Mouse (Mus musculus) hindbrain, postnatal 0 days (tissue): ENCODE measurements around the gene Fam20a. TPM values are rescaled to one million over a fixed set of nuclear protein-coding genes. Genes with fewer than 3 reads are reported as not detected.

Experiments
- ATAC-seq: fragments of 200-750 bp; cut with Nextera tagmentation; 2 replicates; pipeline ENCODE4 v1.8.0; 2017; ENCODE audit warnings: mild to moderate bottlenecking, moderate TSS enrichment, moderate library complexity
- DNase-seq: peaks from one replicate; pipeline ENCODE4 v3.0.0-alpha.2; 2015; ENCODE audit warnings: low spot score
- H3K27ac ChIP-seq: fragments of 300-500 bp; sonication (generic); 2 replicates; pipeline ENCODE4 v1.5.1; 2014; ENCODE audit warnings: mild to moderate bottlenecking
- H3K27me3 ChIP-seq: fragments of 300-500 bp; sonication (generic); 2 replicates; pipeline ENCODE4 v1.6.1; 2014; ENCODE audit warnings: low read length, mixed read lengths; ENCODE audit not compliant: insufficient read depth
- H3K36me3 ChIP-seq: fragments of 300-500 bp; sonication (generic); 2 replicates; pipeline ENCODE4 v1.6.1; 2014; ENCODE audit warnings: low read length, mixed read lengths; ENCODE audit not compliant: insufficient read depth
- H3K4me1 ChIP-seq: fragments of 300-500 bp; sonication (generic); 2 replicates; pipeline ENCODE4 v1.6.1; 2014; ENCODE audit warnings: antibody characterized with exemption, low read length, mixed read lengths; ENCODE audit not compliant: insufficient read depth
- H3K4me2 ChIP-seq: fragments of 300-500 bp; sonication (generic); 2 replicates; pipeline ENCODE4 v1.6.1; 2014; ENCODE audit warnings: low read depth, mild to moderate bottlenecking, low read length, moderate library complexity, mixed read lengths
- H3K4me3 ChIP-seq: fragments of 300-500 bp; sonication (generic); 2 replicates; pipeline ENCODE4 v1.5.1; 2014; ENCODE audit warnings: low read length
- H3K9ac ChIP-seq: fragments of 300-500 bp; sonication (generic); replicated peaks from 2 replicates; pipeline ENCODE4 v1.6.1; 2014; ENCODE audit warnings: mild to moderate bottlenecking, low read length, moderate library complexity, mixed read lengths
- H3K9me3 ChIP-seq: fragments of 300-500 bp; sonication (generic); 2 replicates; pipeline ENCODE4 v1.6.1; 2016; ENCODE audit warnings: low read length, mixed read lengths
- CTCF ChIP-seq: IDR thresholded peaks from 2 replicates; pipeline ENCODE4 v1.5.1; 2016; ENCODE audit warnings: antibody characterized with exemption, control low read depth, low read depth
- WGBS: fragments of 180-500 bp; shearing (Covaris S2); extraction: QIAGEN DNeasy Blood & Tissue Kit; methylation state at CpG from one replicate; pipeline ENCODE4 v1.1.7; 2014; 5-methylcytosine and 5-hydroxymethylcytosine counted together
- polyA plus RNA-seq: library from polyadenylated mRNA; unstranded; fragments of >200 nt; fragmentation: Nextera tagmentation; extraction: Ambion mirVana; gene quantifications from 2 replicates; pipeline ENCODE4 v1.2.1, GENCODE M21; 2015
- total RNA-seq: library from RNA; depleted of rRNA; stranded (reverse); fragments of >200 nt; gene quantifications from 2 replicates; pipeline ENCODE4 v1.2.3, GENCODE M21; 2014

Gene Fam20a
- total and polyA plus RNA-seq, 2 experiments from 2014 or later, result 9.1 to 9.4 TPM

DNA sequence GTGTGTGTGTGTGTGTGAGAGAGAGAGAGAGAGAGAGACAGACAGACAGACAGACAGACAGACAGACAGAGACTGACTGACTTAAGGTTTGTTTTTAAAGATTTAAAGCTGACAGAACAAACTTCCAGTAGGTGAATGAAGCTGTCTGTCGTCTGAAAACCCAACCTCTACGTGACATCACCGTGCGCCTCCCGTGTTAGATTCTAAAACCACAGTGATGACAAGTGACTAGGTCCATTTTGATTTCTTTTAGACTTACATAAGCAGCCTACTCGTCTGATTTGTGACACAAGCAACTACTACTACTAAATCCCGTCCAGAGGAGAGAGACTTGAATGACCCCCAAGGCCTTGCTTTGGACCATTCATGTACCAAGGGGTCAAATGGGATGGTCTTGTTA is 48.3 kb downstream of the Fam20a start:
- H3K9me3 ChIP-seq, result no peaks in the 10 kb centered on the region
- H3K4me3 ChIP-seq, result no peak overlapping the region
- DNase-seq (no peak), ATAC-seq (no peak)
- no peak overlapping the region for H3K9ac ChIP-seq
- no peaks in the 10 kb centered on the region for H3K27me3 ChIP-seq
- no peak for TF ChIP-seq CTCF
- 92% methylated on average over 7 of the region's 7 CpGs for WGBS
- H3K4me1 ChIP-seq, result no peaks in the 10 kb centered on the region
- H3K36me3 ChIP-seq, result no peaks in the 10 kb centered on the region
- H3K27ac ChIP-seq, result no peak overlapping the region
- H3K4me2 ChIP-seq, result no peak overlapping the region

DNA sequence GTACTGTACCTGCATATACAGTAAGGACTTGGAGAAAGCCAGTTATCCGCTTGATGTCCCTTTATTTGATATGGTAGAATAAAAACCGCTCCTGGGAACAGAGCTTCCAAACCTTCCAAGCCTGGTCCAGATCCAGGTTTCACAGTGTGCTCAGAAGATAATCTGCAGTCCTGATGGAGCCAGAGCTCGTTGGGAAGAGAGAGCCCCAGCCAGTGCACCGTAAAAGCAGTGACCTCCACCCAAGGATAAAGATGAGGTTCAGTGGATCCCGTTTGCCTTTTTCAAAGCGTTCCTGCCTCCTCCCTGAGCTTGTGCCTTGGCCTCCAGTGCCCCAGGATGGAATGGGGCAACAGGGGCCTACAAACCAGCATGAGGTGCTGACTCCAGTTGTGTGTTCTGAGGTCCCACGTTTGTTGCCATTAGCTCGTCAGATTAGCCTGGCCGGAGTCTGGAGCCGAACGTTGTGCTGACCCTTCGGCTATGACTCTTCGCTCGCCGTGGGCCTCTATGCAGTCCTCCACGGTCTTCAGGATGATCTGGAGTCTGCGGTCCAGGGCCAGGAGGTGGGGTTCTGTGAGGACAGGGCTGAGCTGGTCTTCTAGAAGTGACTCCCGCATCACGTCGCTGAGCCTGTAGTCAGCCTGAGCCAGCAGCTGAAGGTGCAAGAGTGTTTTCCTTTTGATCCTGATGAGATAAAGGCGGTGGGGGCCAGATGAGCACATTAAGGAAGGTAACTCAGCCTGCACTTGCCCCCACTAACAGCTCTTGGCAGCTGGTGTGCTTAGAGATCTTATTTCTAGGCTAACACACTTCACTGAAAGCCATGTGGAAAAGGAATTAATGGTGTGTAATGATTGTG is 49.0 kb downstream of the Fam20a start:
- DNase-seq (no peak), ATAC-seq (no peak)
- H3K4me2 ChIP-seq, result no peak overlapping the region
- no peaks in the 10 kb centered on the region for H3K9me3 ChIP-seq
- no peak for TF ChIP-seq CTCF
- H3K36me3 ChIP-seq, result 0 out of 2 replicates have a peak, but pooled peaks cover 3% of the 10 kb centered on the region
- WGBS, result 73% methylated on average over 21 of the region's 21 CpGs
- no peak overlapping the region for H3K4me3 ChIP-seq
- H3K27ac ChIP-seq, result no peak overlapping the region
- no peaks in the 10 kb centered on the region for H3K27me3 ChIP-seq
- no peak overlapping the region for H3K9ac ChIP-seq
- H3K4me1 ChIP-seq, result no peaks in the 10 kb centered on the region

DNA sequence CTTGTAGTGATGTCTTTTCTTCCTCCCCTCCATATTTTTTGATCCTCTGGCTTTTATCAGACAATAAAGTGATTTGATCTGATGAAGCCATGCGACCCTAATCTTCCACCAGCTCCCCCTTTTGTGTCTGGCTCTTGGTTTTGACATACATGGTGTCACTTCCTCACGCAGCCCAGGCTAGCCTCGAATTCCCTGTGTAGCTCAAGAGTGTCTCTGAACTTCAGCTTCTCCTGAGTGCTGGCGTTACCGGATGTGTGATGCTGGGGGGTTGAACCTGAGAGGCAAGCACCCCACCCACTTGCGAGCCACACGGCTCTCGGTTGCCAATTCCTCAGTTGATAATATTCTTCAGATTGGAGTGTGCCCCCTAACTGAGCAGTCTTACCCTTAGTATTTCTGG is 49.7 kb downstream of the Fam20a start:
- Histone ChIP-seq H3K4me3 (no peak overlapping the region), H3K36me3 (peaks cover 10% of the 10 kb centered on the region; the same call in 1 of the 2 replicates), H3K4me1 (no peaks in the 10 kb centered on the region), H3K9me3 (no peaks in the 10 kb centered on the region), H3K4me2 (no peak overlapping the region), H3K9ac (no peak overlapping the region), H3K27me3 (no peaks in the 10 kb centered on the region), H3K27ac (no peak overlapping the region)
- DNase-seq (no peak), ATAC-seq (no peak)
- WGBS, result 89% methylated on average over 8 of the region's 8 CpGs
- TF ChIP-seq CTCF, result no peak

DNA sequence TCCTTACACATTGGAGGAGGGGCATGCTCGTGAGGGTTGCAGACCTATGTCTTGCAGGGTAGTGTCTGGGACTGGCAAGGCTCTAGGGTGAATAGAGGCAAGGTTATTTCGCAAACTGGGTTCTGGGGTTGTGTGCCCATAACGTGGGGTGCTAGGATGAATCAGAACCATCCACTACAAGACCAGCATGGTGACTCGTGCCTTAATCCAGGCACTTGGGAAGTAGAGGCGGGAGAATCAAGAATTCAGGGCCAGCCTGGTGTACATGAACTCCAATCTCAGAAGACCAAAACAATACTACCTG is 50.1 kb downstream of the Fam20a start:
- TF ChIP-seq CTCF, result no peak
- peaks cover 15% of the 10 kb centered on the region for H3K36me3 ChIP-seq
- no peak overlapping the region; the same call in 1 of the 2 replicates for H3K27ac ChIP-seq
- ATAC-seq, result no peak
- H3K27me3 ChIP-seq, result no peaks in the 10 kb centered on the region
- WGBS, result 88% methylated on average over 5 of the region's 5 CpGs
- no peaks in the 10 kb centered on the region for H3K9me3 ChIP-seq
- no peak overlapping the region for H3K4me2 ChIP-seq
- no peaks in the 10 kb centered on the region for H3K4me1 ChIP-seq
- DNase-seq, result no peak
- H3K4me3 ChIP-seq, result no peak overlapping the region
- no peak overlapping the region for H3K9ac ChIP-seq

DNA sequence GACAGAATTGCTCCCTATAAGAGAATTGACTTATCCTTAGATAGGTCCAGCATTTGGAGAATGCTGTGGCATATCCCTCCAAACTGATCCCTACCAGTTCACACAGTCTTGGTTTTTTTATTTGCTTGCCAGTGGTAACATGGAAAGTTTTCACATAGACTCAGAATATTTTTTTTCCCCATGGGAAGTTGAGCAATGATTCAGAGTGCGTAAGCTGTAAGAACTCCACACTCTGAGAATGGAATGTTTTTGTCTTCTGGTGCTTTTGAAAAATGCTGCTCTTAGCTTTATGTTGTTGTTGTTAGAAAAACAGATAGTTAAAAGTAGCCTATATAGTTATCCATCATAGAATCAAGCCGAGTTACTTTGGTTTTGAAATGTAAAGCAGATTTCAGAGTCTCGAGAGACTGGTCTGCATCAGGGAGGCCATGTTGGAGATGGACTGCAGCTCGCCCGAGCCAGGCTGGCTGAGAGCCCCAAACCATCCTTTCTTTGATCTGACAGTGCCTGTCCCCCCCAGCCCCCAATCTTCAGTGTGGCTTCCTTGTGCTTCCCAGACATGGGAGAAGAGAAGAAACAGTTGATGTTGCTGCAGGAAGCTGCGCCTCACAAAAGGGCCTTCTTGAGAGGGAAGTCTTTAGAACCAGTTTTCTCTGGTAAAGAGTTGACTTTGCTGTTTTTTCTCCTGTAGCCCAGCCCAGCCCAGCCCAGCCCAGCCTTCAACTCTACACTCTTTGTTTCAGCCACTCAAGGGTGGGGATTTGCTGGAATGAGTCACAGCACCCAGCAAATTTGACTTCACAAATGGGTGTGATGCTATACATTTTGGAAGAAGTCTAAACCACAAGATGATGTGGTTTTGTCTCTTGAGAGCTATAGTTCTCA is 50.7 kb downstream of the Fam20a start:
- no peak for DNase-seq
- H3K4me3 ChIP-seq, result no peak overlapping the region
- no peaks in the 10 kb centered on the region for H3K27me3 ChIP-seq
- H3K4me1 ChIP-seq, result no peaks in the 10 kb centered on the region
- no peak overlapping the region for H3K4me2 ChIP-seq
- H3K36me3 ChIP-seq, result peaks cover 20% of the 10 kb centered on the region
- H3K9me3 ChIP-seq, result no peaks in the 10 kb centered on the region
- H3K9ac ChIP-seq, result no peak overlapping the region
- 70% methylated on average over 6 of the region's 6 CpGs for WGBS
- ATAC-seq, result no peak
- no peak overlapping the region; the same call in 1 of the 2 replicates for H3K27ac ChIP-seq
- no peak for TF ChIP-seq CTCF

DNA sequence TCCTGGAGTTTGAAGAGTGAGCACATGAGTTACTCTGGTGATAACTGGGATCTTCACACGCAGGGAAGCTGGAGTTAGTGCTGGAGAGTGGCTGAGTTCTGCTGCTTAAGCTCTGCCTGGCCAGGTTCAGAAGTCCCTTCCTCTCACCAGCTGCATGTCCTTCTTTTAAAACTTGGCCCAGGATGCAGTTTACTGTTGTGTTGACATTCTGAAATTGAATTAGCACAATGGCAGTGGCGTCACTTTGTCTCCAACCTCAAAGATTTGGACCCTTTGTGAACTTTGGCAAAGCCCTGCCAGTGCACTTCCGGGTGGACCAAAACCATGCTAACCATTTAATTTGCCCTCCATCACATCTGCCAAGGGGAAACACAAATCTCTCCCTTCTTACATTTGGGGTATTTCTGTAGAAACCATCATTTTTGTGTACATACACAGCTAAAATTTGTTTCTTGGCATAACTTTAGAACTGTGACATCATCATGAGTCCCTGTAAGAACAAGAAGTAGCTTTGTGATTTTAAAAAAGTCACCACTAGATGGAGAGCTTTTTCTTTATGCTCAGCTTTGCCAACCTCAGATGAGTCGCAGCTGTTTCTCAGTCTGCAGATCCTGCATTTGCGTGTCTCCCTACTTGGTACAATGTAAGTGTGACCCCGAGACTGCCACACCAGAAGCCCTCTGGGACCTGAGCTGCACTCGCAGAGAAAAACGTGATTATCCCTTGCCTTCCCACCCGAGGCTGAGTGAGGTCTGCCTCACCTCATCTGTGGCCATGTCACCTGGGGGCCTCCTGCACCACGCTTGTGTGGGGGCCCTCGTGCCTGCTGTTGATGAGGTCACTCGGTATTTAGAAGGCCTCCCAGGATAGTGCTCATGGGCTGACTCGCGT is 51.8 kb downstream of the Fam20a start:
- no peak overlapping the region for H3K4me2 ChIP-seq
- ATAC-seq (peak; percentile 82), DNase-seq (peak; percentile 92)
- H3K36me3 ChIP-seq, result peaks cover 32% of the 10 kb centered on the region
- no peaks in the 10 kb centered on the region for H3K9me3 ChIP-seq
- peak overlapping the region; percentile 26; the same call in 1 of the 2 replicates for H3K27ac ChIP-seq
- H3K4me1 ChIP-seq, result no peaks in the 10 kb centered on the region
- WGBS, result 51% methylated on average over 14 of the region's 14 CpGs
- no peak overlapping the region for H3K9ac ChIP-seq
- no peak overlapping the region for H3K4me3 ChIP-seq
- H3K27me3 ChIP-seq, result no peaks in the 10 kb centered on the region
- TF ChIP-seq CTCF, result peak; percentile 75
